Mouse (Mus musculus) megakaryocyte, adult 5-6 weeks (primary cell): ENCODE measurements at regions not wholly inside any gene's neighbourhood (a gene's known extent, or its start where the extent isn't known, plus 50 kb on each side); places are given as distances from the start of the nearest gene placed in this dataset.

ENCODE experiments used
- ATAC-seq: 2 replicates; pipeline ENCODE4 v1.8.0; 2016; ENCODE audit warnings: mild to moderate bottlenecking, inconsistent platforms; ENCODE audit not compliant: poor library complexity, severe bottlenecking

DNA sequence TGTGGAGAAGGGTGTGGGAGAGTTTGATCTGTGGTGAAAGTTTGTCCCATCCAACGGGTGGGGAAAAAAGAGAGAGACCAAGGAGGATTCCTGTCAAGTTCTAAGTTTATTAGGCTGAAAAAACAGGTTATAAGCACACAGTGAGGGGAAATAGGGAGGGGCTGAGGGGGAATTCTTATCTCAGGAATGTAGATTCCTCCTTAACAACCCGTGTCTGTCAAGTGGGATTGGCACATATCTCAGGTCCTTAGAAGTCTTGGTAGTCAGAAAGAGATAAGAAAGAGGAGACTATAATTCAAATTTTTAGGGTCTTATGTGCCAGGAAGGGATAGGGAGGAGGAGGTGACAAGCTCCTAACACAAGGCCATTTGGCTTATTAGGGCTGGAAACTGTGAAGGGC, 128.9 kb downstream of the 5530400C23Rik start:
- no peak for ATAC-seq

DNA sequence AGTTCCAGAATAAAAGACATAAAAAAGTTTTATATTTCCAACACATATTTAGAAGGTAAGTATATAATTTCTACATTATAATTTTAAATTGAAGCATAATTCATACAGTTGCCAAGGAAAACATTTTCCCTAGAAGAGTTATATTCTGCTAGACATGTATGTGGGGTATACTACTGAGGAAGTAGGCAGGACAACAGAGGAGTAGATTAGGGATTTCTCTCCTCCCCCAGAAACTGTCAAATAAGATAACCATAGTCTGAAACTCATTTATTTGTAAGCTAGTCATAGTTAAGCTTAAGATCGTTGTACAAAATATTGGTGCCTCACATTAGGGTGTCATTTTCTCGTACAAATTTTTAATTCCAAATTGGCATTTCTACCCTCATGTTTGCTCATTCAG, 139.7 kb downstream of the 5530400C23Rik start:
- no peak for ATAC-seq

GRCm38 (mm10) chr6:133442841-133443240, 150.8 kb downstream of the 5530400C23Rik start:
- peak; percentile 84 for ATAC-seq
